Mouse (Mus musculus) megakaryocyte, embryonic 14.5 days (primary cell): ENCODE data around the gene Pip4k2b. TPM values are rescaled to one million over a fixed set of nuclear protein-coding genes. Genes with fewer than 3 reads are reported as not detected.
"Not testable (repeated sequence)": the region's sequence is repeated elsewhere in the genome, so short reads cannot be mapped to it uniquely, and the experiment has no call there.

Source experiments
- H3K27me3 ChIP-seq: replicated peaks from 2 replicates; pipeline ENCODE3; 2012; ENCODE audit warnings: inconsistent platforms
- H3K36me3 ChIP-seq: replicated peaks from 2 replicates; pipeline ENCODE3; 2012; ENCODE audit warnings: low read length, inconsistent platforms, mixed read lengths
- H3K4me1 ChIP-seq: 2 replicates; pipeline ENCODE4 v1.6.1; 2012; ENCODE audit warnings: inconsistent platforms
- H3K4me3 ChIP-seq: replicated peaks from 2 replicates; pipeline ENCODE3; 2012; ENCODE audit warnings: moderate library complexity, mild to moderate bottlenecking, inconsistent platforms
- H3K9me3 ChIP-seq: 2 replicates; pipeline ENCODE4 v1.6.1; 2012; ENCODE audit warnings: inconsistent platforms
- FLI1 ChIP-seq: IDR thresholded peaks from 2 replicates; pipeline ENCODE4 v1.6.1; 2012; ENCODE audit warnings: low read length, inconsistent platforms, mixed read lengths
- GATA1 ChIP-seq: IDR thresholded peaks from 3 replicates; pipeline ENCODE4 v1.6.1; 2012; ENCODE audit warnings: mixed read lengths, low read length, inconsistent platforms, borderline replicate concordance
- polyA plus RNA-seq: library from polyadenylated mRNA; stranded (reverse); fragments of >175 nt; gene quantifications from 2 replicates; pipeline ENCODE4 v1.2.3, GENCODE M21; 2012; ENCODE audit warnings: low replicate concordance; ENCODE audit not compliant: insufficient read depth

Pip4k2b gene
- polyA plus RNA-seq: 31.7 and 36.8 TPM in 2 replicates

DNA sequence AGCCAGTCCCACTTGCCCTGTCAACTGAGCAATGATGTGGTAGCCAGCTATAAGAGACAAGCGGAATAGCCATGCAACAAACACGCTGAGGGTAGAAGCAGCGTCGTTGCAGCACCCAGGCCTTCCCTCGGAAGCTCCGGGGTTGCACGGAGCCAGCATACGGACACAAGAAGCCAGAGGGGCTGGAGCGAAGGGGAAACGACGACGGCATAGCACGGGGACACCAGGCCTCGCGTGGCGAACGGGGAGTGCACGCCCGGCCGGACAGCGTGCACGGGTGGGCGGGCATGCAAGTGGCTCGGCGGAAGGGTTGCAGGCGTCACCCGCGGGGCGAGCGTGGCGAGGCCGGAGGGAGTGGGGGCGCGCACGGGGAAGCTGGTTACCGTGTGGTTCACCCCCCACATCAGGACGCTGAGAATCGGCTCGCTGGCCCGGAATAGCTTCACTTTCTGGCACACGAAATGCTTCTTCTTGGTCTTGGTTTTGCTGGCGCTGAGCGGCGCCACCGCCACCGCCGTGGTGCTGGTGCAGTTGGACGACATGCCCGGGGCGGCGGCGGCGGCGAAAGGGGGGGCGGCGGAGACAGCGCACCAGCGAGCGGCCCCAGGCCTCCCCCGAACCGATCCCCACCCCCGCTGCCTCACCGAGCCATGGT, at the start of gene Pip4k2b:
TSS of gene Pip4k2b (minus strand) at position 642 of the 655 bp plus-strand sequence.
- peaks cover 54% of the 10 kb centered on the region for H3K36me3 ChIP-seq

GRCm38 (mm10) chr11:97793165-97793564, 48.7 kb upstream of the Pip4k2b start:
- no peaks in the 10 kb centered on the region for H3K9me3 ChIP-seq
- H3K4me3 ChIP-seq: no peak overlapping the region
- H3K36me3 ChIP-seq: no peaks in the 10 kb centered on the region
- H3K27me3 ChIP-seq: no peaks in the 10 kb centered on the region
- TF ChIP-seq FLI1: no peak
- no peak for TF ChIP-seq GATA1
- peaks cover 34% of the 10 kb centered on the region for H3K4me1 ChIP-seq

More for the DNA sequence above, at the start of gene Pip4k2b:
- Histone ChIP-seq H3K9me3 (no peaks in the 10 kb centered on the region), H3K4me1 (peaks cover 49% of the 10 kb centered on the region), H3K4me3 (peak within 1 kb of the TSS; percentile 99), H3K27me3 (no peaks in the 10 kb centered on the region)
- TF ChIP-seq GATA1 (no peak), FLI1 (no peak)

- H3K4me1 ChIP-seq: peaks cover 21% of the 10 kb centered on the region
- H3K9me3 ChIP-seq, H3K4me3 ChIP-seq, H3K27me3 ChIP-seq, H3K36me3 ChIP-seq: not testable (repeated sequence)
These were observed 46.4 kb upstream of the Pip4k2b start for GRCm38 (mm10) chr11:97790778-97791438.

- no peak for TF ChIP-seq GATA1
- no peak for TF ChIP-seq FLI1
- Histone ChIP-seq H3K4me1 (peaks cover 15% of the 10 kb centered on the region), H3K4me3 (no peak overlapping the region)
These were observed 45.2 kb upstream of the Pip4k2b start for GRCm38 (mm10) chr11:97789727-97790126.

GRCm38 (mm10) chr11:97787961-97788360, 43.5 kb upstream of the Pip4k2b start:
- H3K4me3 ChIP-seq: no peak overlapping the region
- H3K9me3 ChIP-seq: no peaks in the 10 kb centered on the region
- H3K27me3 ChIP-seq: no peaks in the 10 kb centered on the region
- peaks cover 6% of the 10 kb centered on the region for H3K4me1 ChIP-seq
- no peaks in the 10 kb centered on the region for H3K36me3 ChIP-seq
- no peak for TF ChIP-seq FLI1

More at GRCm38 (mm10) chr11:97789727-97790126, 45.2 kb upstream of the Pip4k2b start:
- H3K9me3 ChIP-seq: no peaks in the 10 kb centered on the region
- H3K27me3 ChIP-seq: no peaks in the 10 kb centered on the region
- H3K36me3 ChIP-seq: no peaks in the 10 kb centered on the region

DNA sequence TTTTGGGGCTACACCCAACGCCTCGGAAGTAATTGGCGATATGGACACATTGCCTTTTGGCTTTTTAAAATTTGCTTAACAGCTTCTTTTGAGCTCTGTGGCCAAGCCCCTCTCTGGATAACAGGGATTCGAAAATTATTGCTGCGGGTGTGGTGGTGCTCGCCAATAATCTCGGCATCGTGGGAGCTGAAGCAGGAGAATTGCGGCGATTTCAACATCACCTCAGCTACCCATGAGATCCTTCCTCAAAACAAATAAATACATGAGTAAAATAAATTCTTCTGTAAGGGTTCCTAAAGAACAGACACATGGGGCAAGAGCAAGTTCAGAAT, 38.0 kb upstream of the Pip4k2b start:
- TF ChIP-seq GATA1: no peak
- no peak for TF ChIP-seq FLI1
- H3K27me3 ChIP-seq: no peaks in the 10 kb centered on the region
- H3K36me3 ChIP-seq: peaks cover 33% of the 10 kb centered on the region
- H3K4me1 ChIP-seq: peaks cover 21% of the 10 kb centered on the region
- H3K9me3 ChIP-seq: no peaks in the 10 kb centered on the region
- H3K4me3 ChIP-seq: peak overlapping the region; percentile 96

- peaks cover 38% of the 10 kb centered on the region for H3K36me3 ChIP-seq
- H3K4me3 ChIP-seq: peak within 1 kb of the TSS; percentile 96
- no peaks in the 10 kb centered on the region for H3K27me3 ChIP-seq
- peaks cover 21% of the 10 kb centered on the region for H3K4me1 ChIP-seq
- H3K9me3 ChIP-seq: no peaks in the 10 kb centered on the region
- no peak for TF ChIP-seq GATA1
- TF ChIP-seq FLI1: no peak
These were observed 37.5 kb upstream of the Pip4k2b start, which contains the start of gene Rpl23 for GRCm38 (mm10) chr11:97781832-97782563. Rpl23 (minus strand) TSS chr11:97782437.

GRCm38 (mm10) chr11:97781478-97781831, 37.0 kb upstream of the Pip4k2b start:
- no peaks in the 10 kb centered on the region for H3K9me3 ChIP-seq
- peaks cover 21% of the 10 kb centered on the region for H3K4me1 ChIP-seq
- H3K36me3 ChIP-seq: peaks cover 43% of the 10 kb centered on the region
- H3K4me3 ChIP-seq: peak overlapping the region; percentile 96
- no peaks in the 10 kb centered on the region for H3K27me3 ChIP-seq
- TF ChIP-seq GATA1: no peak
- no peak for TF ChIP-seq FLI1

GRCm38 (mm10) chr11:97779968-97780701, 35.6 kb upstream of the Pip4k2b start:
- peaks cover 21% of the 10 kb centered on the region for H3K4me1 ChIP-seq
- TF ChIP-seq FLI1 (no peak), GATA1 (no peak)
- H3K27me3 ChIP-seq: no peaks in the 10 kb centered on the region
- H3K36me3 ChIP-seq: peaks cover 57% of the 10 kb centered on the region
- H3K4me3 ChIP-seq: peak overlapping the region; percentile 96
- H3K9me3 ChIP-seq: no peaks in the 10 kb centered on the region
